Mouse (Mus musculus) limb, embryonic 12.5 days (tissue): ENCODE data around the gene Lrrc66. TPM values are rescaled to one million over a fixed set of nuclear protein-coding genes. Genes with fewer than 3 reads are reported as not detected.
"Not testable (repeated sequence)": the region's sequence is repeated elsewhere in the genome, so short reads cannot be mapped to it uniquely, and the experiment has no call there.

Experiments
- ATAC-seq: fragments of 200-750 bp; cut with Nextera tagmentation; 2 replicates; pipeline ENCODE4 v1.8.0; 2017; ENCODE audit warnings: low read depth, moderate TSS enrichment; ENCODE audit not compliant: insufficient number of reproducible peaks, insufficient read depth, low FRiP score, low TSS enrichment
- H3K27ac ChIP-seq: fragments of 300-500 bp; sonication (generic); 2 replicates; pipeline ENCODE4 v1.5.1; 2016; ENCODE audit warnings: mild to moderate bottlenecking, moderate library complexity
- H3K27me3 ChIP-seq: fragments of 300-500 bp; sonication (generic); 2 replicates; pipeline ENCODE4 v1.6.1; 2016; ENCODE audit warnings: mild to moderate bottlenecking, moderate library complexity
- H3K36me3 ChIP-seq: fragments of 300-500 bp; sonication (generic); 2 replicates; pipeline ENCODE4 v1.6.1; 2016; ENCODE audit warnings: mild to moderate bottlenecking, moderate library complexity
- H3K4me1 ChIP-seq: fragments of 300-500 bp; sonication (generic); replicated peaks from 2 replicates; pipeline ENCODE4 v1.6.1; 2016
- H3K4me2 ChIP-seq: fragments of 300-500 bp; sonication (generic); 2 replicates; pipeline ENCODE4 v1.6.1; 2016; ENCODE audit warnings: mild to moderate bottlenecking, moderate library complexity
- H3K4me3 ChIP-seq: fragments of 300-500 bp; sonication (generic); replicated peaks from 2 replicates; pipeline ENCODE4 v1.5.1; 2016; ENCODE audit warnings: mild to moderate bottlenecking
- H3K9ac ChIP-seq: fragments of 300-500 bp; sonication (generic); replicated peaks from 2 replicates; pipeline ENCODE4 v1.6.1; 2016; ENCODE audit warnings: mild to moderate bottlenecking, moderate library complexity
- H3K9me3 ChIP-seq: fragments of 300-500 bp; sonication (generic); 2 replicates; pipeline ENCODE4 v1.6.1; 2016; ENCODE audit warnings: mild to moderate bottlenecking, moderate library complexity
- WGBS: fragments of 180-500 bp; shearing (Covaris S2); methylation state at CpG from one replicate; pipeline ENCODE4 v1.1.7; 2016; 5-methylcytosine and 5-hydroxymethylcytosine counted together
- polyA plus RNA-seq: library from polyadenylated mRNA; unstranded; fragments of >200 nt; fragmentation: Nextera tagmentation; extraction: Ambion mirVana; gene quantifications from 2 replicates; pipeline ENCODE4 v1.2.1, GENCODE M21; 2016

Gene Lrrc66
- polyA plus RNA-seq, 1 experiment from 2014 or later: not detected

DNA sequence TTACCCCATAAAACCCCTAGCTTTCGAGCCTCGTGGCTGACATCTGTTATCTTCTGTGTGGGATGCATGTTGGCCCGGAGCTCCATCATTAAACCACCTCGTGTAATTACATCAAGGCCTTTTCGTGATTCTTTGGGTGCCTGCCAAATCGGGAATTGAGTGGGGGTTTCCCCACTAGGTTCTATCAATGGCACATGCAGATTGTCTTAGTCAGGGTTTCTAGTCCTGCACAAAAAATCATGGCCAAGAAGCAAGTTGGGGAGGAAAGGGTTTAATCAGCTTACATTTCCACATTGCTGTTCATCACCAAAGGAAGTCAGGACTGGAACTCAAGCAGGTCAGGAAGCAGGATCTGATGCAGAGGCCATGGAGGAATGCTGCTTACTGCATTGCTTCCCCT, 48.3 kb downstream of the Lrrc66 start:
- H3K27ac ChIP-seq, H3K4me1 ChIP-seq, H3K9me3 ChIP-seq, ATAC-seq, H3K4me3 ChIP-seq, H3K9ac ChIP-seq, H3K36me3 ChIP-seq, H3K27me3 ChIP-seq, H3K4me2 ChIP-seq: not testable (repeated sequence)
- 70% methylated on average over 6 of the region's 6 CpGs for WGBS

DNA sequence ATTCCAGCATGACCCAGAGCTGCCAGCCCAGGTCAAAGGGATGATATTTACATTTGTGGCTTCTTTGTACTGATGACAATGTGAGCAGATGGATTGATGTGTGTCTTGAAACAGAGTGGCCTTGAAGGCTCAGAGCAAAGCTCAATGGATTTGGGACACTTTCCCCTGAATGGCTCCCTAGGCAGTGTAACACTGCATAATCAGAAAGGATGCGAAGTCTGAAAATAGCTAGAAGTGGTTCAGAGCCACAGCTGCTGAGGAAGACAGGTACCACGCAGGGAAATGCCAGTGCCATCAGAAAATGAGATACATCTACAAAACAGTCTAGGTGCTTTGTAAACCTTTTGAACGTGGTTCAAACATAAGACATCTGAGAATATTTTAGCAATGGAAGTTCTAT, 54.2 kb downstream of the Lrrc66 start:
- H3K27ac ChIP-seq: no peak overlapping the region
- no peak overlapping the region for H3K9ac ChIP-seq
- H3K9me3 ChIP-seq: no peaks in the 10 kb centered on the region
- H3K4me3 ChIP-seq: no peak overlapping the region
- no peak for ATAC-seq
- 83% methylated on average over 3 of the region's 3 CpGs for WGBS
- H3K4me2 ChIP-seq: no peak overlapping the region
- H3K4me1 ChIP-seq: no peaks in the 10 kb centered on the region; the same call in 1 of the 2 replicates
- no peaks in the 10 kb centered on the region for H3K36me3 ChIP-seq
- no peaks in the 10 kb centered on the region for H3K27me3 ChIP-seq

DNA sequence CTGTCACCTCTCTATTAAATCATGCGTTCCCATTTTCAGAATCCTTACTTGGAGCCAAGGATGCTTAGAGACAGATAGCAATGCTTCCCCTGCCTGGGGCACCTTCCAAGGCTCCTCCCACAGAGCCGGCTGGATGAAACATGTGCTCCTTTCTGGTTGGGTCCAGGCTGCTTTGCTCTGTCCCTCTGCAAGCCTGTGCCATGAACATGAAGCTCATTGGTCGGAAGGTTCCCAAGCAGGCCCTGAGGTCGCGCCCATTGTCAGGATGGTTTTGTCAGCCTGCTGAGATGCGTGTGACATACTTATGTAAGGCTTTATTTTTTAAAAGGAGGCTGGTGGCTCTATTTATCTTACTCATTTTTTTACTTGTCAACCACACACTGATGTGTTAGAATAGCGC, 55.6 kb downstream of the Lrrc66 start:
- H3K36me3 ChIP-seq: no peaks in the 10 kb centered on the region
- WGBS: 73% methylated on average over 7 of the region's 7 CpGs
- no peaks in the 10 kb centered on the region; the same call in 1 of the 2 replicates for H3K4me1 ChIP-seq
- no peak for ATAC-seq
- no peaks in the 10 kb centered on the region for H3K9me3 ChIP-seq
- H3K9ac ChIP-seq: no peak overlapping the region
- H3K27ac ChIP-seq: no peak overlapping the region
- H3K4me2 ChIP-seq: no peak overlapping the region
- no peaks in the 10 kb centered on the region for H3K27me3 ChIP-seq
- no peak overlapping the region for H3K4me3 ChIP-seq

DNA sequence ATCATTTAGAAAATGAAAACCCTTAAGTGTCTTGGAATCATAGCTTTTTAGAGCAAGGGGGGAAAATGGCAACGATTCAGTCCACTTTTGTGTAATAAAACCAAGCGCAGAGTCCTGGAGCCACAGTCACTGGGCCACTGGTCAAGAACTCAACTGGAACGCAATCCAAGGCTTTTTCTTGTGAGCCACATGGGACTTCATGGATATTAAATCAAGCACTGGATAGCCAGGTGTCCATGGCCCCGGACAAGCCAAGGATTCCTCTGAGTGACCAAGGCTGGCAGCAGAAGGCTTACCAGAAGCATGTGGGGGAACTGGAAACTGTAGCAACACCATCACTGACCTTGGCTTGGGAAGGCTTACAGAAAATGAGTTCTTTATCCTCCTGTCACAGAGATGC, 57.7 kb downstream of the Lrrc66 start:
- H3K4me3 ChIP-seq: no peak overlapping the region
- H3K36me3 ChIP-seq: no peaks in the 10 kb centered on the region
- H3K9me3 ChIP-seq: no peaks in the 10 kb centered on the region
- no peaks in the 10 kb centered on the region; the same call in 1 of the 2 replicates for H3K4me1 ChIP-seq
- H3K27ac ChIP-seq: no peak overlapping the region
- no peak overlapping the region for H3K9ac ChIP-seq
- no peak for ATAC-seq
- 82% methylated on average over 4 of the region's 4 CpGs for WGBS
- H3K27me3 ChIP-seq: no peaks in the 10 kb centered on the region
- H3K4me2 ChIP-seq: no peak overlapping the region

DNA sequence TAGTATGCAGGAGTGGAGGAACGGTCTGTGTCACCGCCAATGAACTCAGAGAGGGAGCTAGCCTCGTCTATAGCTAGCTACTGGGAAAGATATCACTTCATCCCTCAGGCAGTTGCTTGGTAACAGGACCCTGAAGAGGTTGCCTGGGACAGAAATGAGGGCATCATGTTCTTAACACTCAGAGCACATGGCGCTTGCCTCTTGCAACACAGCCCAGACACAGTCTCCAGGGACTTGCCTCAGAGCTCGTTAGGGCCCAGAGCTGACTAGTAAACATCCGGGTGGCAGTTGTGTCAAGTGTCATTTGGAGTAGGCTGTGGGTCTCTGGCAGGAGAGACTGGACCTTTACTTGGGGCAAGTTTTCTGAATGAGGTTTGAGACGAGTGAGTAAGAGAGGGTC, 58.5 kb downstream of the Lrrc66 start:
- no peaks in the 10 kb centered on the region; the same call in 1 of the 2 replicates for H3K4me1 ChIP-seq
- H3K27me3 ChIP-seq: no peaks in the 10 kb centered on the region
- no peak overlapping the region for H3K4me3 ChIP-seq
- H3K9me3 ChIP-seq: no peaks in the 10 kb centered on the region
- no peak overlapping the region for H3K9ac ChIP-seq
- H3K4me2 ChIP-seq: no peak overlapping the region
- no peaks in the 10 kb centered on the region for H3K36me3 ChIP-seq
- 65% methylated on average over 7 of the region's 7 CpGs for WGBS
- ATAC-seq: no peak
- H3K27ac ChIP-seq: no peak overlapping the region

DNA sequence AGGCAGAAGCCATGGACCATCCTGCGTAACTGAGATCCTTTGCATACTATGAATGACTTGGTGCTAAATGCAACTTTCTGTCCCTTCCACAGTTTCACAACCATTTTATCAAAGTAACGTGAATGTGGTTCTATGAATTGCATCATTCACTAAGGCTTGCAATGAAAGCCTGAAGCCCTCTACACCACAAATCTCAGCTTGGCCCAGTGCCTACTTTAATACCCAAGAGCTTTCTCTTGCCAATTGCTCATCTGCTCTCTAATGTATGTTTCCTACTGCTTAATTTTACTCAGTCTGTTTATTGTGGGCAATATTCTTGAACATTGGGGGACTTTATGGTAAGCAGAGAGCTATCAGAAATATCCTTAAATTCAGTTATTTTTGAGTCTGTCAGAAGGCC, 59.5 kb downstream of the Lrrc66 start:
- no peaks in the 10 kb centered on the region for H3K36me3 ChIP-seq
- no peak overlapping the region for H3K27ac ChIP-seq
- H3K9ac ChIP-seq: no peak overlapping the region
- no peak overlapping the region for H3K4me3 ChIP-seq
- no peak overlapping the region for H3K4me2 ChIP-seq
- no peak for ATAC-seq
- H3K4me1 ChIP-seq: no peaks in the 10 kb centered on the region; the same call in 1 of the 2 replicates
- H3K27me3 ChIP-seq: no peaks in the 10 kb centered on the region
- no peaks in the 10 kb centered on the region for H3K9me3 ChIP-seq
- 91% methylated on average over 2 of the region's 2 CpGs for WGBS

DNA sequence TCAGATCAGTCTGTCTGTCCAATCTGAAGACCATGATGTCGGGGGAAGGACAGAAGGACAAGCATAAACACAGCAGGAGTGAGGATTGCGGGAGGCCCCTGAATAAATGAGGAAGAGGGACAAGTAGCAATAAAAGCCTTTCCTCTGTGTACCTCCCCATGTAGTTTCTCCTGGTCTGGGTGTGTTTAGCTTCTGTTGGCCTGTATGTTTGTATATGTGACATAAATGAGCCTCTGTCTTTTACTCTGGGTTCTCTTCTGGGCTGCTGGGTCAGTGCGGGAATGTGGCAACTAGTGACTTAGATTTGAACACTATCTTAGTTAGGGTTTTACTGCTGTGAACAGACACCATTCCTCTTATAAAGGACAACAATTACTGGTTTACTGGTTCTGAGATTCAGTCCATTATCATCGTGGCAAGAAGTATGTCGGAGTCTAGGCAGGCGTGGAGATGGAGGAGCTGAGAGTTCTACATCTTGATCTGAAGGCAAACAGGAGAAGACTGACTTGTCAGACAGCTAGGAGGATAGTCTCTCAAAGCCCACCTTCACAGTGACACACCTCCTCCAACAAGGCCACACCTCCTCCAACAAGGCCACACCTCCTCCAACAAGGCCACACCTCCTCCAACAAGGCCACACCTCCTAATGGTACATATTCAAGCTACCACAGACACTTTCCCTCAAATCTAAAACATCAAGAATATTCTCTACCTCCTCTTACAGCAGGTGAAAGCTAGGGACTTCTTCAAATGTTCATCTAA, 60.8 kb downstream of the Lrrc66 start:
- no peak overlapping the region for H3K4me2 ChIP-seq
- no peaks in the 10 kb centered on the region for H3K27me3 ChIP-seq
- ATAC-seq: no peak
- no peak overlapping the region for H3K9ac ChIP-seq
- H3K36me3 ChIP-seq: no peaks in the 10 kb centered on the region
- no peaks in the 10 kb centered on the region; the same call in 1 of the 2 replicates for H3K4me1 ChIP-seq
- WGBS: 92% methylated on average over 6 of the region's 6 CpGs
- no peak overlapping the region for H3K27ac ChIP-seq
- no peaks in the 10 kb centered on the region for H3K9me3 ChIP-seq
- no peak overlapping the region for H3K4me3 ChIP-seq

DNA sequence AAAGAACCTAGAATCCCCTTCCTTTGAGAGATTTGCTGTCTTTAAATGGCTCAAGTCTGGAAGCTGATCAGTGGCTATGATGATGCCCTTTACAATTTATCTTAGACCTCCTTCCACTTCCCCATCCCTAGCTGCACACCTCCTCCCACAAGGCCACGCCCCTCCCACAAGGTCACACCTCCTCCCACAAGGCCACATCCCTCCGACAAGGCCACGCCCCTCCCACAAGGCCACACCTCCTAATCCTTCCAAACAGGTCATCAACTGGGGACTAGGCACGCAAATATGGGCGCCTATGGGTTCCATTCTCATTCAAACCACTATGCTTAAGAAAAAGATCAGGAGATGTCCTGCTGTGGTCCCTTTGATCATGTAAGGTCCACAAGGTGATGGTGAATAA, 63.1 kb downstream of the Lrrc66 start:
- Histone ChIP-seq H3K4me2 (no peak overlapping the region), H3K4me1 (no peaks in the 10 kb centered on the region; the same call in 1 of the 2 replicates), H3K4me3 (no peak overlapping the region), H3K27ac (no peak overlapping the region), H3K9me3 (no peaks in the 10 kb centered on the region), H3K9ac (no peak overlapping the region), H3K27me3 (no peaks in the 10 kb centered on the region), H3K36me3 (no peaks in the 10 kb centered on the region)
- whole genome bisulfite sequencing: 83% methylated on average over 5 of the region's 5 CpGs
- ATAC-seq: no peak

DNA sequence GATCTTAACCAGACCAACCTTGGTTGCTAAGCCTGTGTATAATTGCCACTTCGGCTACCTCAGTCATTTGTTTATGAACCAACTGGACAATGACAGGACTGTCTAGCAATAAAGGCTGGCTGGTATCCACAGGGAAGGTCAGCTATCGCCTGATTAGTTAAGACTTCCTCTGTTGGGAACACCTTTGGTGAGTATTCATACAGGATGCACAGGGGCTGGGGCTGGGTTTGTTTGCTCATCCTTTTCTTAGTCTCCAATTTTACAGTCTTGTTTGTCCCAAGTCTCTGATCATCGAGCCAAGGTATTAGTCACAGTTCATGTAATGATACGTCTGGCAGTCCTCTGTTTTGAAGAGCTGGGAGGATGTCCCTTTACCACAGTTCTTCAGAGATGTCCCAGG, 65.4 kb downstream of the Lrrc66 start:
- WGBS: 76% methylated on average over 4 of the region's 4 CpGs

DNA sequence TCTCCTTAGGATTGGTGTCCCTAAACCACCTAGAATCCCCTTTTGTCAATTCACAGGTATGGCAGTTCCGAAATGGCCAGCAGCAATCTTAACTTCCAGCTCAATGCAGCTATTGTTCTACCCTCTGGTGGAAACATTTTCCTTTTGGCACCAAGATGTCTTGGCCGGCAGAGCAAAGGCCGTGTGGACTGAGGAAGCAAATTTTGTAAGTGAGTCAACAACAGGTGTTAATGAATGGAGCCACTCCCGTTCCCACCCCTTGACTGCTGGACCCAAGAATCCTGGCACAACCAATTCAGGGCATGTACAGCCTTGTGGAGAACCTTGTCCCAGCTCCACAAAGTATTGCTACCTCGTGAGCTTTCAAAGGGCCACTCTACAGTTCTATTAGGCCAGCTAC, 66.2 kb downstream of the Lrrc66 start:
- Histone ChIP-seq H3K36me3 (peaks cover 12% of the 10 kb centered on the region), H3K27me3 (no peaks in the 10 kb centered on the region), H3K27ac (no peak overlapping the region), H3K9me3 (no peaks in the 10 kb centered on the region), H3K4me2 (no peak overlapping the region), H3K9ac (no peak overlapping the region), H3K4me3 (no peak overlapping the region), H3K4me1 (no peaks in the 10 kb centered on the region)
- no peak for ATAC-seq
- 80% methylated on average over 5 of the region's 5 CpGs for WGBS

More for the DNA sequence above, 65.4 kb downstream of the Lrrc66 start:
- no peak overlapping the region for H3K9ac ChIP-seq
- H3K27me3 ChIP-seq: no peaks in the 10 kb centered on the region
- no peaks in the 10 kb centered on the region for H3K9me3 ChIP-seq
- H3K4me2 ChIP-seq: no peak overlapping the region
- H3K4me1 ChIP-seq: no peaks in the 10 kb centered on the region
- no peak overlapping the region for H3K27ac ChIP-seq
- ATAC-seq: no peak
- H3K36me3 ChIP-seq: peaks cover 4% of the 10 kb centered on the region
- no peak overlapping the region for H3K4me3 ChIP-seq

DNA sequence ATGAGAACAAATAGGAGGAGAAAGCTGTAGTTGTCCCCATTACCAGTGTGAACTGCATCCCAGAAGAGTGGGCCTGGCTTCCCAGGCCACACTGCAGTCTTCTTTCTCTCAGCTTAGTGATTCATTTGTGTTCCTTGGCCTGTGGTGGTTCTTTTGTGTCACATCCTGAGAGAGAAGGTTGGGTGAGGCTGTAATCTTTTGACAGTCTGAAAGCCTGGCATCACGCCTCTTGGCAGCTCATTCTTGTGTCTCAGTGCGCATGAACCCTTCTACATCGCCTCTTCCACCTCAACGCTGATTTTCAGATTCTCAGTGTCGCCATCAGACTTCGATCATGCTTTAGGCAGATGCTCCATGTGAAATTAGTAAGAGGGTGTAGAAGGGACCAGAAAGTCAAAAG, 68.3 kb downstream of the Lrrc66 start:
- no peak overlapping the region for H3K4me3 ChIP-seq
- H3K9me3 ChIP-seq: no peaks in the 10 kb centered on the region
- no peak overlapping the region for H3K4me2 ChIP-seq
- peaks cover 23% of the 10 kb centered on the region for H3K36me3 ChIP-seq
- no peak for ATAC-seq
- H3K4me1 ChIP-seq: no peaks in the 10 kb centered on the region
- H3K27ac ChIP-seq: no peak overlapping the region
- no peaks in the 10 kb centered on the region for H3K27me3 ChIP-seq
- 93% methylated on average over 6 of the region's 6 CpGs for WGBS
- no peak overlapping the region for H3K9ac ChIP-seq

DNA sequence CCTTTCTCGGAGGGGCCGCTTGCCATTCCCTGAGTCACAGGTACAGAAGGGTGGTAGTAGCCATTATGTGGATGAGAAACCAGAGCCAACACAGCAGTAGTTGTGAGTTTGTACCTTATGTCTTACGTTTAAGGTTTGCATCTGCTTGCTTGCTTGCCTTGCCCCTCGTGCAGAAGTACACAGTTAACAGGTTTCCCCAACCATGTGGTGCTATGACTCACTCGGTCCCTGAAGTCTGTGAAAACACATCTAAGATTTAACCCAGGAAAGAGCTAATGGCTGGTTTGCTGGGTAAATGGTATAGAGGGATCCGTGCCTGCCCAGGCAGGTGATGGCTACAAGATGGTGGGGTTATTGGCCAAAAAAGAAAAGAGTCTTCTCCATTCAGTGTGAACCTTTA, 73.6 kb downstream of the Lrrc66 start:
- no peak overlapping the region for H3K4me2 ChIP-seq
- H3K27ac ChIP-seq: no peak overlapping the region
- H3K9me3 ChIP-seq: no peaks in the 10 kb centered on the region
- 0 out of 2 replicates have a peak, but pooled peaks cover 7% of the 10 kb centered on the region for H3K4me1 ChIP-seq
- H3K4me3 ChIP-seq: no peak overlapping the region
- H3K9ac ChIP-seq: no peak overlapping the region
- ATAC-seq: no peak
- peaks cover 62% of the 10 kb centered on the region for H3K36me3 ChIP-seq
- no peaks in the 10 kb centered on the region for H3K27me3 ChIP-seq
- WGBS: 94% methylated on average over 6 of the region's 6 CpGs
